Mouse (Mus musculus): ENCODE results near the gene Pacsin2. TPM values are rescaled to one million over a fixed set of nuclear protein-coding genes. Genes with fewer than 3 reads are reported as not detected.

Pacsin2 gene
- polyA plus RNA-seq, 1 experiment, result not detected

- Histone ChIP-seq H3K4me1 (ENCODE audit: control insufficient read depth, insufficient read depth, low read length) (peaks cover 28% of the 10 kb centered on the region), H3K27ac (ENCODE audit: insufficient read depth, low read depth, low read length) (no peak overlapping the region), H3K4me3 (ENCODE audit: insufficient read depth, low read depth, low read length) (no peak overlapping the region)
- WGBS, result 78% methylated on average over 5 of the region's 5 CpGs
- TF ChIP-seq POLR2A (IDR thresholded peaks at IDR 0.05; ENCODE audit: insufficient read depth, low read depth, low read length), result no peak
- TF ChIP-seq CTCF (IDR thresholded peaks at IDR 0.05; ENCODE audit: insufficient read depth, low read depth, low read length), result no peak
Measured at GRCm38 (mm10) chr15:83423589-83424384, 40.6 kb downstream of the Pacsin2 start.

- Histone ChIP-seq H3K27ac (ENCODE audit: insufficient read depth, low read depth, low read length) (peak overlapping the region; percentile 40; the same call in 1 of the 2 replicates), H3K4me3 (ENCODE audit: insufficient read depth, low read depth, low read length) (no peak overlapping the region), H3K4me1 (ENCODE audit: control insufficient read depth, insufficient read depth, low read length) (peaks cover 37% of the 10 kb centered on the region)
- no peak for TF ChIP-seq POLR2A (IDR thresholded peaks at IDR 0.05; ENCODE audit: insufficient read depth, low read depth, low read length)
- no peak for TF ChIP-seq CTCF (IDR thresholded peaks at IDR 0.05; ENCODE audit: insufficient read depth, low read depth, low read length)
- WGBS, result 88% methylated on average over 15 of the region's 15 CpGs
Measured at GRCm38 (mm10) chr15:83422299-83422981, 42.0 kb downstream of the Pacsin2 start.

- Histone ChIP-seq H3K27ac (ENCODE audit: insufficient read depth, low read depth, low read length) (peak overlapping the region; percentile 92; the same call in 1 of the 2 replicates), H3K4me1 (ENCODE audit: control insufficient read depth, insufficient read depth, low read length) (peaks cover 35% of the 10 kb centered on the region), H3K4me3 (ENCODE audit: insufficient read depth, low read depth, low read length) (no peak overlapping the region)
- WGBS, result 57% methylated on average over 2 of the region's 2 CpGs
- TF ChIP-seq CTCF (IDR thresholded peaks at IDR 0.05; ENCODE audit: insufficient read depth, low read depth, low read length) (no peak), POLR2A (IDR thresholded peaks at IDR 0.05; ENCODE audit: insufficient read depth, low read depth, low read length) (no peak)
Measured at GRCm38 (mm10) chr15:83419562-83419961, 44.8 kb downstream of the Pacsin2 start.

- Histone ChIP-seq H3K27ac (ENCODE audit: insufficient read depth, low read depth, low read length) (peak overlapping the region; percentile 92), H3K4me3 (ENCODE audit: insufficient read depth, low read depth, low read length) (no peak overlapping the region), H3K4me1 (ENCODE audit: control insufficient read depth, insufficient read depth, low read length) (peaks cover 32% of the 10 kb centered on the region)
- TF ChIP-seq CTCF (IDR thresholded peaks at IDR 0.05; ENCODE audit: insufficient read depth, low read depth, low read length) (no peak), POLR2A (IDR thresholded peaks at IDR 0.05; ENCODE audit: insufficient read depth, low read depth, low read length) (no peak)
Measured at GRCm38 (mm10) chr15:83418685-83419084, 45.7 kb downstream of the Pacsin2 start.

- H3K27ac ChIP-seq (ENCODE audit: insufficient read depth, low read depth, low read length), result peak overlapping the region; percentile 94
- 70% methylated on average over 6 of the region's 6 CpGs for WGBS
Measured at GRCm38 (mm10) chr15:83417916-83418315, 46.5 kb downstream of the Pacsin2 start.

GRCm38 (mm10) chr15:83417407-83417806 is 47.0 kb downstream of the Pacsin2 start:
- TF ChIP-seq POLR2A (IDR thresholded peaks at IDR 0.05; ENCODE audit: insufficient read depth, low read depth, low read length) (no peak), CTCF (IDR thresholded peaks at IDR 0.05; ENCODE audit: insufficient read depth, low read depth, low read length) (no peak)
- 0 out of 2 replicates have a peak overlapping the region, but pooled peaks have one; percentile 2 for H3K4me3 ChIP-seq (ENCODE audit: insufficient read depth, low read depth, low read length)
- 6% methylated on average over 7 of the region's 7 CpGs for WGBS
- peaks cover 31% of the 10 kb centered on the region for H3K4me1 ChIP-seq (ENCODE audit: control insufficient read depth, insufficient read depth, low read length)
- H3K27ac ChIP-seq (ENCODE audit: insufficient read depth, low read depth, low read length), result peak overlapping the region; percentile 94

More at GRCm38 (mm10) chr15:83417916-83418315, 46.5 kb downstream of the Pacsin2 start:
- TF ChIP-seq CTCF (IDR thresholded peaks at IDR 0.05; ENCODE audit: insufficient read depth, low read depth, low read length) (no peak), POLR2A (IDR thresholded peaks at IDR 0.05; ENCODE audit: insufficient read depth, low read depth, low read length) (no peak)
- H3K4me1 ChIP-seq (ENCODE audit: control insufficient read depth, insufficient read depth, low read length), result peaks cover 31% of the 10 kb centered on the region
- H3K4me3 ChIP-seq (ENCODE audit: insufficient read depth, low read depth, low read length), result no peak overlapping the region

- no peak overlapping the region for H3K4me3 ChIP-seq (ENCODE audit: insufficient read depth, low read depth, low read length)
- TF ChIP-seq POLR2A (IDR thresholded peaks at IDR 0.05; ENCODE audit: insufficient read depth, low read depth, low read length), result no peak
- TF ChIP-seq CTCF (IDR thresholded peaks at IDR 0.05; ENCODE audit: insufficient read depth, low read depth, low read length), result no peak
- WGBS, result 71% methylated on average over 6 of the region's 6 CpGs
Measured at GRCm38 (mm10) chr15:83415391-83415790, 49.0 kb downstream of the Pacsin2 start.

GRCm38 (mm10) chr15:83411616-83412015 is 52.8 kb downstream of the Pacsin2 start:
- Histone ChIP-seq H3K4me3 (ENCODE audit: insufficient read depth, low read depth, low read length) (no peak overlapping the region), H3K4me1 (ENCODE audit: control insufficient read depth, insufficient read depth, low read length) (peaks cover 37% of the 10 kb centered on the region), H3K27ac (ENCODE audit: insufficient read depth, low read depth, low read length) (no peak overlapping the region)
- TF ChIP-seq CTCF (IDR thresholded peaks at IDR 0.05; ENCODE audit: insufficient read depth, low read depth, low read length) (no peak), POLR2A (IDR thresholded peaks at IDR 0.05; ENCODE audit: insufficient read depth, low read depth, low read length) (no peak)
- WGBS, result 92% methylated on average over 4 of the region's 4 CpGs

More at GRCm38 (mm10) chr15:83415391-83415790, 49.0 kb downstream of the Pacsin2 start:
- Histone ChIP-seq H3K4me1 (ENCODE audit: control insufficient read depth, insufficient read depth, low read length) (peaks cover 38% of the 10 kb centered on the region), H3K27ac (ENCODE audit: insufficient read depth, low read depth, low read length) (peak overlapping the region; percentile 70)

- H3K4me3 ChIP-seq (ENCODE audit: insufficient read depth, low read depth, low read length), result no peak overlapping the region
- WGBS, result 94% methylated on average over 4 of the region's 4 CpGs
- peaks cover 37% of the 10 kb centered on the region for H3K4me1 ChIP-seq (ENCODE audit: control insufficient read depth, insufficient read depth, low read length)
- no peak for TF ChIP-seq CTCF (IDR thresholded peaks at IDR 0.05; ENCODE audit: insufficient read depth, low read depth, low read length)
- TF ChIP-seq POLR2A (IDR thresholded peaks at IDR 0.05; ENCODE audit: insufficient read depth, low read depth, low read length), result no peak
- no peak overlapping the region for H3K27ac ChIP-seq (ENCODE audit: insufficient read depth, low read depth, low read length)
Measured at GRCm38 (mm10) chr15:83410735-83411134, 53.7 kb downstream of the Pacsin2 start.

Data from olfactory bulb, adult 2 months (tissue).